Mouse (Mus musculus) stomach, postnatal 0 days (tissue): ENCODE measurements around the gene Dgat2.

Experiments used
- CTCF ChIP-seq: IDR thresholded peaks from 2 replicates; pipeline ENCODE4 v1.5.1; 2016; ENCODE audit warnings: antibody characterized with exemption, low read depth, mild to moderate bottlenecking, moderate library complexity
- EP300 ChIP-seq: optimal IDR thresholded peaks from 2 replicates; pipeline ENCODE3; 2016; ENCODE audit warnings: antibody characterized with exemption

- no peak for TF ChIP-seq CTCF
- no peak for TF ChIP-seq EP300
These were observed 2.4 kb downstream of the Dgat2 start for GRCm38 (mm10) chr7:99180162-99180561.
